Mouse (Mus musculus) liver, embryonic 14 days (tissue): ENCODE data around the gene Magi2. TPM values are rescaled to one million over a fixed set of nuclear protein-coding genes. Genes with fewer than 3 reads are reported as not detected.

ENCODE experiments used
- polyA plus RNA-seq: library from polyadenylated mRNA; depleted of rRNA; stranded (reverse); fragments of >200 nt; gene quantifications from 2 replicates; pipeline ENCODE4 v1.2.3, GENCODE M21; 2012; rRNA removed

The Magi2 gene
- 0.10 and 0.14 TPM in 2 replicates for polyA plus RNA-seq

GRCm38 (mm10) chr5:19226866-19227243 is at the start of gene Magi2:
Magi2 (plus strand) TSS chr5:19227036.

